Mouse (Mus musculus): Measurements from ENCODE around the gene Gtsf1.

The Gtsf1 gene

DNA sequence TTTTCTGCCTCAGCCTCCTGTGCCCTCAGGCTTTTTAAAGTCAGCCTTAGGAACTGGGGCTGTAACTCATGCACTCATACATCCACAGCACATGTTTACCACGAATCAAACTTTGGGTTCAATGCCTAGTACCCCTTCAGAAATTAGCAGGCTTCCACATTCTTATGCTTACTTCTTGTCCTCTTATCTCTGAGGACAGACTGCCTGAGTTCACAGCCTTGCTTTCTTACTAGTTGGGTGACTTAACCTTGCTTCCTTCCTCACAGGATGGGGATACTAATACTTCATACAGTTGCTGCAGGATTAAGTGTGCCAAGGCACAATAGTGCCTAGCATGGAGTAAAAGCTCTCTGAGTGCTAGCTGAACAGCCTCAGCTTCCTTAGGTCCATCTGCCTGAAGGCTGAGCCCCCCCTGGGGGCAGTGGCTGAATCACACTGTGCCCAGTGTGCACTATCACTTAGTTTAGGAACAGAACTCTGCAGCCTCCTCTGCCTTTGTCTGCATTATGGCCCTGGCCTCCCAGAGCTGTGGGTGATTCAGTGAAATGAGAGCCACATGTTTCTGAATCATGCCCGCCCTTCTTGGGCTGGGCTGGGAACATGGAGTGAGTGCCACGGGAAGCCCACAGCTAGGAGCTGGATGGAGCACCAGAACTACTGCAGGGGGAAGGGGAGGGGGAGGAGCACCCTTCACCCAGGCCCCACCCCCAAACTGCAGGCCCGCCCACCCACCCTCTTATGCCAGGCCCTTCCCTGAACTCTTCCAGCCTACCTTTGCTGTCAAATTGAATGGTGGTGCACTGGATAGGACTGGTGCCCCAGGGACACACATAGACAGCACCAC, 71.8 kb downstream of the Gtsf1 start:
- DNase-seq (ENCODE audit: extremely low spot score, low read depth, low spot score): no peak

- no peak for DNase-seq (ENCODE audit: extremely low spot score, low read depth, low spot score)
Observed at GRCm38 (mm10) chr15:103357817-103358216, 72.5 kb downstream of the Gtsf1 start.

DNA sequence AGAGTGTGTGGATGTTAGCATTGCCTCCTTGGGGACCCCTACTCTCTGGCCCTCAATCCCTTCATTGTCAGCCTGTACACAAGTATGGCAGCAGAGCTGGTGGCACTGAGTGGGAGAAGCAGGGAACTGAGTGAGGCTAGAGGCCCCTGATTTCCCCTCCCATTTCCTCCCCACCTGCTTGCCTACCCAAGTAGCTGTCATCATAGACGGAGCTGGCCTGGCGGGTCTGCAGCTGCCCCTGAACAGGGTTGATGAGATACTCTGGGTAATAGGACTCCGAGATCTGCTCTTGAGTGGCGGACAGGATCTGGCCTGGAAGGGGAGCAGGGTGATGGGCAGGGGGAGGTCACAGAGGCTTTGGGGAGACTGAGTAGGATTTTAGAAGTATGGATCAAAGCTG, 74.1 kb downstream of the Gtsf1 start:
- DNase-seq (ENCODE audit: extremely low spot score, low read depth, low spot score): no peak

DNA sequence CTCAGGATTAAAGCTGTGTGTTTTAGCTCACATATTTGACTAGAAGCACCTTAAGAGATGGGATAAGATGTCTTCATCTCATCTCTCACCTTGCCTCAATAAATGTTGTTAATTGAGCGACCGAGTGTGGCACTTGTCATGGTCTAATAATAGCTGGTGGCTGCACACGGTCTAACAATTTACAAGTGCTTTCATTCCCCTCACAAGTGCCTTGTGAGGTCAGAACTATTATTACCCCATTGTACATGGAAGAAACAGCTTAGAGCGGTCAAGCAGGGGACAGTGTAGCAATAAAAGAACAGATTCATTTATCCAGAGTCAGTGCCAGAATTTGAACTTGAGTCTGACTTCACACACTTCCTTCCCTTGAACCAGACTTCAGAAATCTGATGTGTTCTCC, 74.8 kb downstream of the Gtsf1 start:
- DNase-seq (ENCODE audit: extremely low spot score, low read depth, low spot score): no peak

- no peak for DNase-seq (ENCODE audit: extremely low spot score, low read depth, low spot score)
Observed at GRCm38 (mm10) chr15:103354690-103355089, 75.6 kb downstream of the Gtsf1 start.

GRCm38 (mm10) chr15:103353511-103354256, 76.6 kb downstream of the Gtsf1 start:
- no peak for DNase-seq (ENCODE audit: extremely low spot score, low read depth, low spot score)

GRCm38 (mm10) chr15:103352856-103353255, 77.4 kb downstream of the Gtsf1 start:
- no peak for DNase-seq (ENCODE audit: extremely low spot score, low read depth, low spot score)
